Mouse (Mus musculus): ENCODE data around the gene Plekhb2.
A peak's percentile ranks its signal among the peaks of the same experiment; 100 is the strongest.

The Plekhb2 gene

GRCm38 (mm10) chr1:34849745-34850342 is at the start of gene Plekhb2:
Plekhb2 (plus strand) TSS chr1:34849976.
- peak; percentile 90 for DNase-seq

- peak; percentile 68 for DNase-seq
Observed at GRCm38 (mm10) chr1:34801616-34802289, 48.0 kb upstream of the Plekhb2 start.

GRCm38 (mm10) chr1:34802290-34802642 is 47.5 kb upstream of the Plekhb2 start:
- no peak for DNase-seq

- no peak for DNase-seq
Observed at GRCm38 (mm10) chr1:34804863-34805262, 44.9 kb upstream of the Plekhb2 start.

- DNase-seq = no peak
Observed at GRCm38 (mm10) chr1:34805931-34806520, 43.8 kb upstream of the Plekhb2 start.

GRCm38 (mm10) chr1:34808445-34808844 is 41.3 kb upstream of the Plekhb2 start:
- DNase-seq = peak; percentile 48

GRCm38 (mm10) chr1:34810293-34810692 is 39.5 kb upstream of the Plekhb2 start:
- DNase-seq = no peak

GRCm38 (mm10) chr1:34811035-34811434 is 38.7 kb upstream of the Plekhb2 start:
- DNase-seq = no peak

GRCm38 (mm10) chr1:34811581-34811980 is 38.2 kb upstream of the Plekhb2 start:
- no peak for DNase-seq

GRCm38 (mm10) chr1:34812407-34813247 is 37.1 kb upstream of the Plekhb2 start:
- DNase-seq = no peak

GRCm38 (mm10) chr1:34815843-34816242 is 33.9 kb upstream of the Plekhb2 start:
- DNase-seq = no peak

GRCm38 (mm10) chr1:34819225-34819910 is 30.4 kb upstream of the Plekhb2 start:
- no peak for DNase-seq

GRCm38 (mm10) chr1:34821411-34821810 is 28.4 kb upstream of the Plekhb2 start:
- no peak for DNase-seq

GRCm38 (mm10) chr1:34822003-34822402 is 27.8 kb upstream of the Plekhb2 start:
- DNase-seq = no peak

GRCm38 (mm10) chr1:34822746-34823145 is 27.0 kb upstream of the Plekhb2 start:
- DNase-seq = no peak

GRCm38 (mm10) chr1:34823353-34823752 is 26.4 kb upstream of the Plekhb2 start:
- DNase-seq = no peak

- DNase-seq = no peak
Observed at GRCm38 (mm10) chr1:34824208-34824607, 25.6 kb upstream of the Plekhb2 start.

- no peak for DNase-seq
Observed at GRCm38 (mm10) chr1:34825909-34826308, 23.9 kb upstream of the Plekhb2 start.

- peak; percentile 20 for DNase-seq
Observed at GRCm38 (mm10) chr1:34827900-34828299, 21.9 kb upstream of the Plekhb2 start.

GRCm38 (mm10) chr1:34828528-34829294 is 21.1 kb upstream of the Plekhb2 start:
- DNase-seq = no peak

- no peak for DNase-seq
Observed at GRCm38 (mm10) chr1:34830934-34831333, 18.8 kb upstream of the Plekhb2 start.

GRCm38 (mm10) chr1:34831381-34831780 is 18.4 kb upstream of the Plekhb2 start:
- no peak for DNase-seq
